Mouse (Mus musculus) E14TG2a.4 (cell line): Measurements from ENCODE around the gene Dlx3.

Source experiments
- CTCF ChIP-seq: conservative IDR thresholded peaks from 2 replicates; pipeline ENCODE4 v1.5.1; 2014; ENCODE audit warnings: low read length
- NANOG ChIP-seq: IDR thresholded peaks from 2 replicates; pipeline ENCODE4 v1.6.1; 2014; ENCODE audit warnings: borderline replicate concordance, low read length, mixed read lengths
- POU5F1 ChIP-seq: IDR thresholded peaks from 2 replicates; pipeline ENCODE4 v1.6.1; 2014; ENCODE audit warnings: low read length, borderline replicate concordance

- no peak for TF ChIP-seq CTCF
- TF ChIP-seq NANOG = no peak
- TF ChIP-seq POU5F1 = no peak
Observed at GRCm38 (mm10) chr11:95130668-95131252, 10.8 kb downstream of the Dlx3 start.
